Mouse (Mus musculus) limb, embryonic 12.5 days (tissue): ENCODE results near the gene Astn2. TPM values are rescaled to one million over a fixed set of nuclear protein-coding genes. Genes with fewer than 3 reads are reported as not detected.

Experiments
- ATAC-seq: fragments of 200-750 bp; cut with Nextera tagmentation; 2 replicates; pipeline ENCODE4 v1.8.0; 2017; ENCODE audit warnings: low read depth, moderate TSS enrichment; ENCODE audit not compliant: insufficient number of reproducible peaks, insufficient read depth, low FRiP score, low TSS enrichment
- H3K27ac ChIP-seq: fragments of 300-500 bp; sonication (generic); 2 replicates; pipeline ENCODE4 v1.5.1; 2016; ENCODE audit warnings: mild to moderate bottlenecking, moderate library complexity
- H3K27me3 ChIP-seq: fragments of 300-500 bp; sonication (generic); 2 replicates; pipeline ENCODE4 v1.6.1; 2016; ENCODE audit warnings: mild to moderate bottlenecking, moderate library complexity
- H3K36me3 ChIP-seq: fragments of 300-500 bp; sonication (generic); 2 replicates; pipeline ENCODE4 v1.6.1; 2016; ENCODE audit warnings: mild to moderate bottlenecking, moderate library complexity
- H3K4me1 ChIP-seq: fragments of 300-500 bp; sonication (generic); replicated peaks from 2 replicates; pipeline ENCODE4 v1.6.1; 2016
- H3K4me2 ChIP-seq: fragments of 300-500 bp; sonication (generic); 2 replicates; pipeline ENCODE4 v1.6.1; 2016; ENCODE audit warnings: mild to moderate bottlenecking, moderate library complexity
- H3K4me3 ChIP-seq: fragments of 300-500 bp; sonication (generic); replicated peaks from 2 replicates; pipeline ENCODE4 v1.5.1; 2016; ENCODE audit warnings: mild to moderate bottlenecking
- H3K9ac ChIP-seq: fragments of 300-500 bp; sonication (generic); replicated peaks from 2 replicates; pipeline ENCODE4 v1.6.1; 2016; ENCODE audit warnings: mild to moderate bottlenecking, moderate library complexity
- H3K9me3 ChIP-seq: fragments of 300-500 bp; sonication (generic); 2 replicates; pipeline ENCODE4 v1.6.1; 2016; ENCODE audit warnings: mild to moderate bottlenecking, moderate library complexity
- WGBS: fragments of 180-500 bp; shearing (Covaris S2); methylation state at CpG from one replicate; pipeline ENCODE4 v1.1.7; 2016; 5-methylcytosine and 5-hydroxymethylcytosine counted together
- polyA plus RNA-seq: library from polyadenylated mRNA; unstranded; fragments of >200 nt; fragmentation: Nextera tagmentation; extraction: Ambion mirVana; gene quantifications from 2 replicates; pipeline ENCODE4 v1.2.1, GENCODE M21; 2016

The Astn2 gene
- polyA plus RNA-seq, 1 experiment from 2014 or later, result 1.6 TPM

DNA sequence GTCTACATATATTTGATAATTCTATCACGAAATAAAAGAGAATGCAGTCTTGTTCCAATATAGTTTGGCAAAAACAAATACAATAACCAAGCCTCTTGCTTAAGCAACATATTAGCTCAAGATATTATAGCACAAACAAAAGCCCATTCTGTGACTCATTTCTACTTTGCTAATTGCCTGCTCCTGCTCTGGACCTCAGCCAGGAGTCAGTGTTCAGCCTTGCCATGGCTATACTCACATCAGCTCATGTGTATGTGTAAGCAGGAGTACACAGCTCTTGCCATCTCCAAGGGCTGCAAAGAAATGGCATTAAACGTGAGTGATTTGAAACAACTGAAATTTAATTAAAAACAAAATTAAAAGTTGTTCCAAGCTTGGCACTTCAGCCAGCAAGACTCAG is 435.1 kb downstream of the Astn2 start:
- H3K4me2 ChIP-seq, result no peak overlapping the region
- H3K27ac ChIP-seq, result no peak overlapping the region
- no peak overlapping the region for H3K4me3 ChIP-seq
- H3K4me1 ChIP-seq, result no peaks in the 10 kb centered on the region
- ATAC-seq, result no peak
- H3K9me3 ChIP-seq, result no peaks in the 10 kb centered on the region
- H3K9ac ChIP-seq, result no peak overlapping the region
- H3K36me3 ChIP-seq, result no peaks in the 10 kb centered on the region
- H3K27me3 ChIP-seq, result no peaks in the 10 kb centered on the region
- 64% methylated on average over 2 of the region's 2 CpGs for WGBS

DNA sequence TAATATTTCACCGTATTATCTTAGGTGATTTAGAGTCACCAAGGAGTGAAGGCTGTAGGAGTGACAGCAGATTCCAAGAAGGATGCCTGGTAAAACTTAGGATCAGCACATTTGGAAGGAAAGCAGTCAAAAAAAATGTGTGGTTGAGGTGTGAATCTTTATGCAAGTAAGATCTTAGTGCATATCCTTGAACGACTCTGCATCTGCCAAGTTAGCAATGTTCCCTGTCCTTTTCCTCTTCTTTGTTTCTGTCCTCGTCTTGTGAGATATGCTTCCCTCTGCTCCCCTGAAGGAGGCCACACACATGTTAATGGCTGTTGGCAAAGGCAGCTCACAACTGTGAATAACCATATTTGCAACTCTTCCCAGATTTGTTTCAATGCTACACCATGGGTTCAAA is 439.8 kb downstream of the Astn2 start:
- Histone ChIP-seq H3K4me1 (no peaks in the 10 kb centered on the region), H3K27me3 (no peaks in the 10 kb centered on the region), H3K36me3 (no peaks in the 10 kb centered on the region), H3K27ac (no peak overlapping the region), H3K9ac (no peak overlapping the region), H3K4me2 (no peak overlapping the region), H3K9me3 (no peaks in the 10 kb centered on the region), H3K4me3 (no peak overlapping the region)
- no peak for ATAC-seq
- WGBS, result 72% methylated on average over 3 of the region's 3 CpGs

DNA sequence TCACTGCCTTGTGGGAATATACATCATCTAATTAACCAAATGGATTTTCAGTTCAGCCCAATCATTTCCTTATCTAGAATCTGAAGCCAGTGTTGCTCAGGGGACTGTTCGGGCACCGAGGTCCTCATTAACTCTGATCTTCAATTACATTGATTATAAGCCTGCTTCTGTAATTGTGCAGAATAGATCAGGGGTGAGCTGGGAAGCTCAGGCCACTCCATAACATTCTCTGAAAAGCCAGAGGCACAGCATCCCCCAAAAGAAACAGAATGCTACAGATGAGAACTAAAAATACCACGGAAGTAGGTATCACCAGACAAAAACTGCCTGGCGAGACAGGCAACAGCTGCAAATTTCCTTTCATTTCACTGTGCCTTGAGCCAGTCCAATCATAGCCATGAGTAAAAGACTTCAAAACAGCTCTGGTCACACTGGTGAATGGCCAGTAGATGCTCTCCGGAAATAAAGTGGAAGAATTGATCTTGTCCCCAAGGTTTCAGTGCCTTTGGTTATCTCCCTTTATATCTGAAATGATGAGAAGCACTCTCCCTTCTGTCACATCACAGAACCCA is 445.1 kb downstream of the Astn2 start:
- ATAC-seq, result no peak
- no peak overlapping the region for H3K9ac ChIP-seq
- no peaks in the 10 kb centered on the region for H3K9me3 ChIP-seq
- no peak overlapping the region for H3K4me3 ChIP-seq
- H3K27me3 ChIP-seq, result no peaks in the 10 kb centered on the region
- H3K36me3 ChIP-seq, result no peaks in the 10 kb centered on the region
- H3K27ac ChIP-seq, result no peak overlapping the region
- no peaks in the 10 kb centered on the region for H3K4me1 ChIP-seq
- no peak overlapping the region for H3K4me2 ChIP-seq
- WGBS, result 80% methylated on average over 5 of the region's 5 CpGs

DNA sequence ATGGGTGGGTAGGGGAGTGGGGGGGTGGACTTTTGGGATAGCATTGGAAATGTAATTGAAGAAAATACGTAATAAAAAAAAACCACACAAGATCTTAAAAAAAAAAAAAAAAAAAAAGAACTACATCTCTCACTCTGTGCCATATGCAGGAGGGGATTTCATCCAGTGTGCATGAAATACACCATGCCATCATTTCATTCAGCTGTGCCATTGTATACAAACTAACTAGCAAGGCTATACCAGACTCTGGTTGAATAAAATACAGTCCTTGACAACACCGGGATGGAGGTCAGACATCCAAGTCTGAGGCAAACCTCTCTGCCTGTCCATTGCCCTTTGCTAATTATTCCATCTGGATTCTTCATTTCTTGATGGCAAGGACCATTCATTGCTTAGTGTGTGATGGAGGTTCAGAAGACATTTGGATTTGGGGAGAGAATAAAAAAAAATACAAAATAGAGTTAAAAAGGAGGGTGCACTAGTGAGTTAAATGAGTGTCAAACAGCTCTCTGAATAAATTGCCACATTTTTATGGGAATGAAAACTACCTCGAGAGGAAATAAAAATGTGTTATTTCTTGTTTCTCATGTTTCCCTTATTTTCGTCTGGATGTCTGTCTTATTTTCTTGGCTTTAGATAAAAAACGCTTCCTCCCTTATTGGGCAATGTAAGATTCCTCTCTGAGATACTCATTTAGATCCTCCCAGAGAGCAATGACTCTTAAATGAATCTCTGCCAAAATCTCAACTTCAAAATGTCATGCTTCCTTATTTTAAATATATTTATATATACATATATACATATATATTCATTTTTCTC is 445.8 kb downstream of the Astn2 start:
- Histone ChIP-seq H3K4me2 (no peak overlapping the region), H3K4me3 (no peak overlapping the region), H3K9me3 (no peaks in the 10 kb centered on the region), H3K4me1 (no peaks in the 10 kb centered on the region), H3K9ac (no peak overlapping the region), H3K27me3 (no peaks in the 10 kb centered on the region), H3K36me3 (no peaks in the 10 kb centered on the region), H3K27ac (no peak overlapping the region)
- no peak for ATAC-seq
- WGBS, result 79% methylated on average over 5 of the region's 5 CpGs

DNA sequence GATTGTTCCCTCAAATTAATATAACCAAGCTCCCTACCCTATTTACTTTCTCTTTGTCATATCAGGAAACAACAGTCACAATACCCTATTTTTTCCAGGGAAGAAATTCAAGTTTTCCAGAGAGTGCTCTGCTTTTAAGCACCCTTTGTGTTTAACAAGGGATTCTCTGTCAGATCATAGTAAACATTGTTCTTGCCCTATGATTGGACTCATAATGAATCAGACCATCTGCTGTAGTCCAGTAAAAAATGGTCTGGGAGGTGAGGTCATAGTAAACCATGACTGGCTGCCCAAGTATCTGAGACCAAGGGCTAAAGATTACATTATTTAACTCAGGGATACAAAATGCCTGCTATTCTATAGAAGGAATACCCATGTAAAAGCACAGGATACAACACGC is 452.5 kb downstream of the Astn2 start:
- Histone ChIP-seq H3K4me2 (no peak overlapping the region), H3K9me3 (no peaks in the 10 kb centered on the region), H3K36me3 (no peaks in the 10 kb centered on the region), H3K27ac (no peak overlapping the region), H3K9ac (no peak overlapping the region), H3K4me1 (no peaks in the 10 kb centered on the region), H3K4me3 (no peak overlapping the region), H3K27me3 (no peaks in the 10 kb centered on the region)
- 89% methylated on average over 1 of the region's 1 CpGs for WGBS
- ATAC-seq, result no peak

DNA sequence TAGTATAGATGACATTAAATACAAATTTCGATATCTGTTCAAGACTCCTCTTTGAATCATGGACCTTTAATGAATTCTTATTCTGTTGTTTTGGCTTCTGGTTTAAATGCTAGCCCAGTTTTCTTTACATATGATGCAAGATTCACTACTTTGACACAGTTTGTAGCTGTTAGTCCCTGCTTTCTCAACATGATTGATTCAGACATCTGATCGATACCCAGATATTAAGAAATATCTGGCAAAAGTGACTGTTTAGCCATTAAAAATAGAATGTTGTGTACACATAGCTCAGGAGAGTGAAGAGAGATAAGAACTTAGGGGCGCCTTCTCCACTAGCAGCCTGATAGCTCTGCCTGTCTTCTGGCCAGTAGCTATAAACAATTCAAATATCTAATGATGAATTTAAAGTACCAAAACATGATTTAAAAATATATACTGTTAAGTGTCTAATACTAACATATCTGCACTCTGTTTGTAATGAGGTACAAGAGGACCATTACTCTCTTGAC is 457.2 kb downstream of the Astn2 start:
- Histone ChIP-seq H3K27me3 (no peaks in the 10 kb centered on the region), H3K4me3 (no peak overlapping the region), H3K4me1 (no peaks in the 10 kb centered on the region), H3K9ac (no peak overlapping the region), H3K27ac (no peak overlapping the region), H3K9me3 (no peaks in the 10 kb centered on the region), H3K36me3 (no peaks in the 10 kb centered on the region), H3K4me2 (no peak overlapping the region)
- no peak for ATAC-seq
- 90% methylated on average over 3 of the region's 3 CpGs for WGBS

DNA sequence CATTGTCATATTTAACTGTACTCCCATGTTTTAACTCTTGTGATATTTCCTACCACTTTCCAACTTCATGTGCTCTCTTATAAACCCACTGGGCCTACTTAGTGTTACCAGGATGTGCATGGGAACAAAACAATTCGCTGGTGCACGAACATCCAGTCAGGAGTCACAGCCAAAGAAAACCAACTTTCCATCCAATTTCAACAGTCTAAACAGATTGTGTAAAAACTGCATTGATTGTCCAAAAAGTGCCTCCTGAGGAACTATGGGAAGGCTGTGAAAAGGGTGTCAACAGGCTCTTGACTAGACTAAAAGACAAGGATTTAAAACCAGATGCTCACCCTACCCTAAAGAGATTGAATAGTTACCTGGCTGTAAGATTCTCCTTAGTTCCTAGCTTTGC is 458.4 kb downstream of the Astn2 start:
- 98% methylated on average over 2 of the region's 2 CpGs for WGBS

DNA sequence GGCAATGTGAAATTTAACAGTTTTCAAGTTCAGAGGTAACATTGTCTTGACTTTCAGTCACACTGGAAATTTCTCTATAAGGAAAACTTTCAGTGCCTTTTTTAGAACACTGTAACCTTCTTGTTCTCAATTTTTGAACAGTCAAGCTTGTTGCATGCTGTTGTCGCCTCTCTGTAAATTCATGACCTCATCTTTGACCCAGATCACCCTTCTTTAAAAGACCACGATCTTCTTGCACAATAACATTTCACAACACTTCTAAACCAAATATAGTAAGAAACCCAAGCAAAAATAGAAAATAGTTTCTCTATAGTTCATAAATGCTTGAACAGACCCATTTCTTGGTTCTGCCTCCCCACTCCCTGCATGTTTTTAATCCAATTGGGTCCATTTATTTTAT is 473.5 kb downstream of the Astn2 start:
- H3K4me1 ChIP-seq, result no peaks in the 10 kb centered on the region
- no peak overlapping the region for H3K9ac ChIP-seq
- 84% methylated on average over 2 of the region's 2 CpGs for WGBS
- no peaks in the 10 kb centered on the region for H3K36me3 ChIP-seq
- no peak overlapping the region for H3K4me3 ChIP-seq
- no peaks in the 10 kb centered on the region for H3K27me3 ChIP-seq
- H3K27ac ChIP-seq, result no peak overlapping the region
- no peaks in the 10 kb centered on the region for H3K9me3 ChIP-seq
- no peak for ATAC-seq
- no peak overlapping the region for H3K4me2 ChIP-seq

More for the DNA sequence above, 458.4 kb downstream of the Astn2 start:
- no peaks in the 10 kb centered on the region for H3K36me3 ChIP-seq
- no peaks in the 10 kb centered on the region for H3K9me3 ChIP-seq
- no peaks in the 10 kb centered on the region for H3K4me1 ChIP-seq
- H3K27ac ChIP-seq, result no peak overlapping the region
- H3K9ac ChIP-seq, result no peak overlapping the region
- H3K4me2 ChIP-seq, result no peak overlapping the region
- H3K4me3 ChIP-seq, result no peak overlapping the region
- no peak for ATAC-seq
- no peaks in the 10 kb centered on the region for H3K27me3 ChIP-seq

DNA sequence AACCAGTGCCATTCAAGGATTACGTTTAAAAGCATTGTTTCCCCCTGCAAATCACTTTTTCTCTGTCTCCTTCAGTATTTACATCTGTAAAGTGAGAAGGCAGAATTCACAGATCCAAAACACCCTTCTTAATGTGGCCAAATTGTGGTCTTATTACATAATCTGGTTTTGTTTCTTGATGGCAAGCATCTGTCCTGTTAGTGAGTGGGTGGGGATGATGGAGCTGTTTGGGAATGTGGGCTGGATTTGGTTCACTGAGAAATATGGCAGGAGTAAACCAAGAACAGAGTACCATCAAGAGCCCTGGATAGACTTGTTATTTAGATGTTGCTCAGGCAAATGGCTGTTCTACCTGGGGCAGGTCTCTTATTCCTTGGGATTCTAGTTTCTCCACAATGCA is 484.1 kb downstream of the Astn2 start:
- no peaks in the 10 kb centered on the region for H3K9me3 ChIP-seq
- H3K4me1 ChIP-seq, result no peaks in the 10 kb centered on the region; the same call in 1 of the 2 replicates
- 44% methylated on average over 1 of the region's 1 CpGs for WGBS
- H3K27ac ChIP-seq, result no peak overlapping the region
- no peak overlapping the region for H3K9ac ChIP-seq
- no peak overlapping the region for H3K4me2 ChIP-seq
- H3K36me3 ChIP-seq, result no peaks in the 10 kb centered on the region
- no peaks in the 10 kb centered on the region for H3K27me3 ChIP-seq
- ATAC-seq, result no peak
- H3K4me3 ChIP-seq, result no peak overlapping the region

DNA sequence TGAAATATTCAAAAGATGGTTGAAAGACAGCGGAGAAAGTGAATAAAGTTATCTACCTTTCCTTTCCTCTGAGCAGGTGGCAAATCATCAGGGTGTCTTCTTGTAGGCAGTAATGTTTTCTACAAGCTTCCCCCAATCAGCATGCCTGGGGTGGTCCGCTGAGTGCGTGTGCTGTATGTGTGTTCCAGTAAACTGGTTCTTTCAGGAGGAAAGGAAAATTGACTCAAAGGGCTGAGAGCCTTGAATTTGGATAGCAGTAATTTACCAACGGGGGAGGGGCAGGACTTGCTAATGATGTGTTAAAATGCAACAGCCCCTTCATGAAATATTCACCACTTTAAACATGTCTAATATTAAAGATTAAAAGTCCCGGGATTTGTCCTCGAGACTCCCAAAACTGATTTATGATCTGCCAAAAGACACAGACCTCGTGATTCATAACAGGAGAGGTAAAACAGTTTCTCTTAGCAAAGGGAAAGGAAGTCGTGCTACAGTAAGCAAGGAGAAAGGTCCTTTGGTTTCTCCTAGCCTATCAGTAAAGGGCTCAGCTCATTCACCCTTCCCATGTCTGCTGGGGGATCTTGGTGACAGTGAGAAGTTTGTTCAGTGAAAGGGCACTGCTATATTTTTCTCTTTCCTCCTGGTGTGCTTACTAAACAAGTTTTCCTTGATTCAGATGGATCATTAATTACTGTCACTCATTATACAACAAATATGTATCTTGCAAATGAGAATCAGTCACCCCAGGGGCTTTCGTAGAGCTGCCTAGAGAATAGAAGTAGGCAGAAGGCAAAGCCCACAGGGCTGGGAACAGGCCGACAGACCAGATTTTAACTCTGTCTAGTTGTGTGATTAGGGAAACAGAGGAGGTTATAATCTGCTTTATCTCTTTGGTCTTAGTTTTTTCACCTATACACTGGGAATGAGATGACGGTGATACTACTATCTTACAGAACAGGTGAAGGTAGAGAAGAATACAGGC is 488.1 kb downstream of the Astn2 start:
- Histone ChIP-seq H3K9ac (no peak overlapping the region), H3K4me2 (no peak overlapping the region), H3K27ac (no peak overlapping the region), H3K36me3 (no peaks in the 10 kb centered on the region), H3K4me1 (peaks cover 13% of the 10 kb centered on the region), H3K9me3 (no peaks in the 10 kb centered on the region), H3K27me3 (no peaks in the 10 kb centered on the region), H3K4me3 (no peak overlapping the region)
- ATAC-seq, result no peak
- 60% methylated on average over 11 of the region's 11 CpGs for WGBS
